Mouse (Mus musculus) cerebral cortex, adult 2 months (tissue): ENCODE results near the gene Cubn.

Experiments used
- WGBS: fragments of 180-500 bp; shearing (Covaris S2); methylation state at CpG from one replicate; pipeline ENCODE4 v1.1.7; 2018; 5-methylcytosine and 5-hydroxymethylcytosine counted together

Cubn gene

GRCm38 (mm10) chr2:13491734-13492133 lies at the start of gene Cubn:
Gene Cubn, minus strand, starts transcription at chr2:13491813.
- 78% methylated on average over 8 of the region's 8 CpGs for WGBS

GRCm38 (mm10) chr2:13539860-13540259 lies 48.2 kb upstream of the Cubn start:
- 83% methylated on average over 1 of the region's 1 CpGs for WGBS

- 88% methylated on average over 6 of the region's 6 CpGs for WGBS
These were observed 47.2 kb upstream of the Cubn start for GRCm38 (mm10) chr2:13538704-13539377.

DNA sequence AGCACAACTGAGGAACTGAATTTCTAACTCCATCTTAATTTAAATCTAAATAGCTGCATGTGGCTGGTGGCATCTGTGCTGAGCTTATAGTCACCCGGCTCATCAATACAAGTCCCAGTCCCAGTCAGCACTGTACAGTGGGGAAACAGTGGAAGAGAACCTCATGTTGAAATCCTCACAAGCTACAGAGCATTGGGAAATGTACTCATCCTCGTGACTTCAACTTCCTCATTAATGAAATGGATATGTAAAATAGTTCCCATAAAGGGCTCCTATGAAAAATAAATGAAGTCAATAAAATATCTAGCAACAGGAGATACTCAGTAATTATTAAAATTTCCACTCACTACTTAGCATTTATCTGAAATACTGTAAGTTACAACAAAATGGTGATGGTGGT lies 46.6 kb upstream of the Cubn start:
- whole genome bisulfite sequencing = 84% methylated on average over 2 of the region's 2 CpGs

DNA sequence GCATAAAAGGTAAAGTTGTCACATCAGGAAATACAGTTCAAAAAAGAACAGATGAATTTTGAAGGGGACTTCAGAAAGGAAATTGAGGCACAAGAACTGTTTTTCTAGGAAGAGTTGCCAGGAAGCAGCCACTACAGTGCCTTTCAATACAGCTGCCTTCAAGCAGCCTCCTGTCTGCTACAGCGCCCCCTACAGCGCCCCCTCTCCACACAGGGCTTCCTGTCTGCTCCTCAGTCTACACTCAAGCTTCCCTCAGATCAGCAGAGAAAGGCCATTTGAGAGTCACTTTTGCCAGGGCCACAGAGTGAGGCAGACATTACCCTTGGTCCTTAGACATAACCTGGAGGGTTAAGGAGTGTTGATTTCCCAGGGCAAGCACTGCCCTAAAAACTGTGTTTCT lies 46.1 kb upstream of the Cubn start:
- WGBS = 20% methylated on average over 2 of the region's 2 CpGs

DNA sequence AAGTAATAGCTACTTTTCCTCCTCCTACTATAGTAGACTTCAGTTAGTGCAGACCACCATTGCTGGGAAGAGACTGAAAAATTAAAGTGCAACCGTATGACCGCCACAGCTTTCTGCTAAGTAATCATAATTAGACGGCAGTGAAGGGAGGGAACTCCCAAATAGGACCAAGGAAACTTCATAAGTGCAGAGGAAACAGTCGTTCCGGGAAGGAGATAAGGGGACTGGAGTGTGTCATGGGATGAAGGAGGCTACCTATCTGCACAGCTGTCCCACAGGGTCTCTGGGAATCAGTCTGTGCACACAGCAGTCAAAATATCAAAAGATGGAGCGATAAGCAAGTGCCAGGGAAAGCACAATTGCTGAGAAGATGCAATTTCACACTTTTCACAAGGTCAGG lies 39.0 kb upstream of the Cubn start:
- 93% methylated on average over 6 of the region's 6 CpGs for WGBS

- 96% methylated on average over 3 of the region's 3 CpGs for WGBS
These were observed 37.8 kb upstream of the Cubn start for GRCm38 (mm10) chr2:13529253-13529933.

DNA sequence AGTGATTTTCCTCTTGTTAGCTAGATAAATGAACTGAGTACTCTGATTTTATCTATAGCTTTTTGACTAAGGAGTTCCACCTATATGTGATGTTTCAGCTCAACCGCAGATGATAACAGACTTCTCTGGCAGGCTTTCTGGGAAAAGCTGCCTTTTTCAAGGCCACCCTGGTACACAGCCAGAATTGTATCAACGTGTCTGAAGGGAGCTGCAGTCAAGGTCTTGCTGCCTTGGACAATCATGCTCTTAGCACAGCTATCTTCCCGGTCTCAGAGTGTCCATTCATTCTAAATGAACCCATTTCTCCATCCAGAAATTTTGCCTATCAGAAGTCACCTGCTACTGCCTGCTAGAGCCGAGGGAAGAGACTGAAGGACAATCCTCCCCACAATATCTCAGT lies 35.9 kb upstream of the Cubn start:
- WGBS = 56% methylated on average over 4 of the region's 4 CpGs

DNA sequence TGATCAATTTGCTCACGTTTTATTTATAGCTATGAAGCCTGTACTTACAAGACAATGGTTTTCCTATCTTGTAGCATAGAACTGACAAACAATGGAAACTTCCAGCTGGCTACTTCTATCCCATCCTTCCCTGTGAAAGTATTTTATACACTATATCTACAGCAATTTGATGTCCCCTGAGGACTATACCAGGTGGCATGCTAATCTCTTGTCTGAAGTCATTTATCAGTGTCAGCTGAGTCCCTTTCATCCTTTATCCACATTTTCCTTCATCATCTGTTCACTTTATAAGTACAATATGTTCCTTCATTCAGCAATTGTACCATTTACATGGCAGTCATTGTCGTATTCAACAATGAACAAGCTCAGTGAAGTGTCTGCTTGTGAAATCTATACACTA lies 35.5 kb upstream of the Cubn start:
- 53% methylated on average over 2 of the region's 2 CpGs for WGBS

DNA sequence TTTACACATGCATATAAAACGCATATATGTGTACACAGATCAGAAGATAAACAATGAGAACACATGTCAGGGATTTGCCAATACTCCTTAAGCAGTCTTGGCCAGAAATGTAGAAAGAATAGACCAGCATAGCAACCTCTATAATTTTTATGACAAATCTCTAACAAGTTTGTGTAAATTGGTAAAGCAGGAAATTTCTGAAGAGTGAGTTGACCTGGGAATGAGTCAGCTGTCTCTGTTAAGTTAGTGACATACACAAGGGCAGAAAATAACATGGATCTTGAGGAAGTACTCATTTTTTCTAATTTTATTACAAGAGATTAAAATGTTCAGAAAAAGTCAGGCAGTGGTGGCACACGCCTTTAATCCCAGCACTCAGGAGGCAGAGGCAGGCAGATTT lies 34.6 kb upstream of the Cubn start:
- 89% methylated on average over 2 of the region's 2 CpGs for WGBS

- 58% methylated on average over 8 of the region's 8 CpGs for WGBS
These were observed 32.2 kb upstream of the Cubn start for GRCm38 (mm10) chr2:13523540-13524456.

DNA sequence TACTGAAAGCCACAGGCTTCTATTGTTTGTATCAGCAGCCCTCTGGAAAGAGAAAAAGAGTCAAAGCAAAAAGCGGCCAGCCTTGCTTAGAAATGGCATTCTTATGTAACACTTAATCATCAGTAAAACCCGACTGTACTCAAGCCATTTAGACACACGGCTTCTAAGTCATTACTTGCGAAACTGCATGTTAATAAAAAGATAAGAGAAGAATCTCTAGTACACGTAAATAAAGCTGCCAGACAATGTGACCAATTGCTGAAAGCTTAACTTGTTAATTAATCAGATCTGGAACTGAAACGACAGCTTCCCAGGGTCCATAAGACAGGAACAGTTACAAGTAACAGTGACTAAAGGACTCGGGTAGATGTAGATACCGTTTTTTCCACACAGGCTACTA lies 30.5 kb upstream of the Cubn start:
- WGBS = 65% methylated on average over 8 of the region's 8 CpGs

DNA sequence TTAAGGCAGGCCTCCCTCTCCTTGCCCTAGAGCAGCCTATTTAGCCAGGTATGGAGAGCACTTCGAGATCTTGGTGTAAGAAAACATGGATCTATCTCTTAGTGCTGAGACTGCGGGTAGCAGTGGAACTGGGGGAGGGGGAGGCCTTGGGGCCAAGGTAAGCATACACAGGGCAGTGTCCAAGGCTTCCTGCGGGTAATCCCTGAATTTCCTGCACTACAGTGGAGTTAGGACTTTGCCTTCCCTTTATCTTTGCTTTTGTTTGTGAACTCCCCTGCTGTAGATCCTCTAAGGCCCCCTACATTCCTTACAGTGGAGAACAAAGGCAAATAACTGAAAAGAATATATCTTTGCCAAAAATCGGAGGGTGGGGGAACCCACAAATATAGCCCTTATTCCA lies 23.3 kb upstream of the Cubn start:
- 59% methylated on average over 4 of the region's 4 CpGs for WGBS

DNA sequence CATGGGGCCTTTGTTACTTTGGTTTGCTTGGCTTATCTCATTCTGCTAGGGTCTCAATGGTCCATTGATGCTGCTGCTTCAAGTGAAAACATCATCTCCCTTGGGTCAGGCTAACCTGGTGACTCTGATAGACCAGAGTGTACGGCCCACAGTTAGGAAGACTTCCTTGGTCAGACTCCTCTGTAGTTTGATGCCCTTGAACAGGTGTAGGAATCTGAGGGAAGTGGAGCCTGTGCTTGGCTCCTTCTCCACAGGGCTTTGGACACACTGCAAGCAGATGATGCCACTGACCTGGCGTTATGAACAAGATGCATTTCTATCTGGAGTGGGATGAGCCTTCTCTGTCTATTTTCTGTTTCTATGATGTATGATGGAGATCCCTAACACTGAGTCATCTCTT lies 11.1 kb upstream of the Cubn start:
- 86% methylated on average over 2 of the region's 2 CpGs for WGBS

GRCm38 (mm10) chr2:13501553-13501952 lies 9.9 kb upstream of the Cubn start:
- 60% methylated on average over 5 of the region's 5 CpGs for WGBS

DNA sequence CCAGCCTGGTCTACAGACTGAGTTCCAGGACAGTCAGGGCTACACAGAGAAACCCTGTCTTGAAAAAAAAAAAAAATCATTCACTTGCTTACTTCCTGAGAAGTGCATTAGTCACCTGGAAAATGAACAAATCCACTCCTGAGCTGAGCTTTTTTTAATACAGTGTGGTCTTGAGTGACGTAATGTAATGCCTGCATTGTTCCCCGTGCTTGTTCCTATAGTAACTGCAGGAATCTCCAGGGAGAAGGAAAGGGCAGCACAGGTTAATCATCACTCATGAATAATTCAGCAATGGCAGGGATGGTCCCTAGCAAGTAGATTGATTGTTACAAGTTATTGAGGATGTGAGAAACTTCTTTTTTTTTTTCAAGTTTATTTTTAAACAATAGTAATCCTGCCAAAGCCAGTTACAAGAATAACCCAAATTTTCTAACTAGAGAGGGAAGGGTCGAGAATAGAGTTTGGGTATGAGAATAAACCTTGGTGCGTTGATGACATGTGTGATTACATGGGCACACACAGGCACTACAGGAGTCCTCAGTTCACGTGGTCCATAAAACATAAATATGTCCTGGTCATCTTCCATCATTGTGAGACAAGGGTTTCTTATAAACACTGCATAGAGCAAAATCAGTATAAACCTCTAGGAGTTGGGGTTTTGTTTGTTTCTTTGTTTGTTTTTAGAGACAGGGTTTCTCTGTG lies 8.8 kb upstream of the Cubn start:
- WGBS = 34% methylated on average over 5 of the region's 5 CpGs

DNA sequence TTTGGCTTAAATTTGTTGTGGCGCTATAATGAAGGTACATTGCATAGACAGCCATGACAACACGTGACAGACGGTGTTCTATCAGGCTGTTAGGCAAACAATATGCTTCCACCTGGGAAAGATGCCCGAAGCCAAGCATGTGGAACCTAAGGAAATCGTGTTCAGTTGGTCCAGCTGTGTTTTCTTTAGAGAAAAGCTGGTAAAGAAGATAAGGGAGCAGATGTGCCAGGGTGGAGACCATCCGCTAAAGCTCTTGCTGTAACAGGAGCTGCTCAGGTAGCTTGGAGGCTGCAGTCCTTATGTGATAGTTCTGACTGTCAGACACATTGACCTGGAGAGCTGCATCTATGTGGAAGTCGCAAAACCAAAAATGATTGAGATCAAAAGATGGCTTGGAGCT lies 7.6 kb upstream of the Cubn start:
- WGBS = 84% methylated on average over 7 of the region's 7 CpGs

DNA sequence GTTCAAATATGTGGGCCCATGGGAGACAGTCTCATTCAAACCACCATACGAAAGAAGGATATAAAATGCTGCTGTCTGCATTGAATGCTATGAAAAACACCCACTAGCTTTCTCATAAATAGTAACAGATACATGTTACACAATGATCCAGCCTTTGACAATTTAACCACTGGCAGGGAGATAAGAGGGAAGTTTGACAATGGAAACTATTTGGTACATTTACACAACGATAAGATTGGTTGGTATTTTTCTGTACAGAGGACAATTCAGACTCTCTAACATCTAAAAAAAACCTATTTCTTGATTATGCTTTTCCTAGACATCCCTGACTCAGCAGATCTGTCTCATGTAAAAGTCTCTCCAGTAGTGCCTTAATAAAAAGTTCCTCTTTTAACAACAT lies 4.5 kb upstream of the Cubn start:
- 54% methylated on average over 2 of the region's 2 CpGs for WGBS

- 85% methylated on average over 4 of the region's 4 CpGs for WGBS
These were observed 1.3 kb upstream of the Cubn start for GRCm38 (mm10) chr2:13492927-13493326.

- 90% methylated on average over 2 of the region's 2 CpGs for whole genome bisulfite sequencing
These were observed 1.1 kb downstream of the Cubn start for GRCm38 (mm10) chr2:13490480-13490879.

- 72% methylated on average over 8 of the region's 8 CpGs for WGBS
These were observed 5.1 kb downstream of the Cubn start for GRCm38 (mm10) chr2:13486470-13486869.

DNA sequence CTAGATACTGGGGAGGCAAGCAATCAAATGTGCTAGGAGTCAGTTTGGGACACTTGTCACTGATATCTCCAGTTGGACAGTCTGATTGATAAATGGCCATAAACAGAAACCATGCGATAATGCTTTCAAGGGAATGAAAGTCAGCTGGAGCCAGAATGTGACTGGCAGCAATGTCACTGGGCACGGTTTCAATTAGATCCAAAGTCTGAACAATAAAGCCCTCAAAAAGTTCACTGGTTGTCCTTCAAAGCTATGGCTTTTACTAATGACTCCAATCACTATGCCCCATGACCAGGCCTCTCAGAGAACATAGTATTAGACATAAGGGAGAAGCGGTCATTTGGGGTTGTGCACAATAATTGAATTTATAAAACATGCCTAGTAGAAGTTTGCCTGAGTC lies 7.0 kb downstream of the Cubn start:
- 81% methylated on average over 3 of the region's 3 CpGs for WGBS
